Mouse (Mus musculus) limb, embryonic 10.5 days (tissue): ENCODE results near the gene Mat2a. TPM values are rescaled to one million over a fixed set of nuclear protein-coding genes. Genes with fewer than 3 reads are reported as not detected.

ENCODE experiments used
- polyA plus RNA-seq: library from polyadenylated mRNA; unstranded; fragments of >200 nt; fragmentation: Nextera tagmentation; extraction: Ambion mirVana; gene quantifications from 2 replicates; pipeline ENCODE4 v1.2.1, GENCODE M21; 2016

Gene Mat2a
- polyA plus RNA-seq, 1 experiment from 2014 or later, result 481 TPM

Other genes with a start within 250 kb of the Mat2a start
- 24.9 and 28.0 TPM in 2 replicates for gene Atoh8, start 204.0 kb downstream of the Mat2a start, polyA plus RNA-seq
- gene Sftpb, start 134.9 kb downstream of the Mat2a start, polyA plus RNA-seq, result not detected in 2 replicates
- gene Usp39, start 94.4 kb downstream of the Mat2a start, polyA plus RNA-seq, result 78.1 and 88.8 TPM in 2 replicates
- gene 0610030E20Rik, start 92.2 kb downstream of the Mat2a start, polyA plus RNA-seq, result 24.3 and 27.3 TPM in 2 replicates
- 9.9 and 10.3 TPM in 2 replicates for gene Tmem150a, start 84.1 kb downstream of the Mat2a start, polyA plus RNA-seq
- 109 TPM in 2 replicates for gene Rnf181, start 72.6 kb downstream of the Mat2a start, polyA plus RNA-seq
- 19.1 and 19.7 TPM in 2 replicates for gene Vamp5, start 59.1 kb downstream of the Mat2a start, polyA plus RNA-seq
- 67.5 and 81.7 TPM in 2 replicates for gene Vamp8, start 48.9 kb downstream of the Mat2a start, polyA plus RNA-seq
- 20.2 and 25.9 TPM in 2 replicates for gene Ggcx, start 25.2 kb downstream of the Mat2a start, polyA plus RNA-seq
- 0.15 TPM in 1 of 2 replicates, not detected in the other for gene Sh2d6, start 82.1 kb upstream of the Mat2a start, polyA plus RNA-seq
- gene Capg, start 104.8 kb upstream of the Mat2a start, polyA plus RNA-seq, result 20.8 and 23.3 TPM in 2 replicates
- 14.0 and 14.6 TPM in 2 replicates for gene Elmod3, start 158.9 kb upstream of the Mat2a start, polyA plus RNA-seq
- gene Retsat, start 158.9 kb upstream of the Mat2a start, polyA plus RNA-seq, result 9.9 and 10.1 TPM in 2 replicates
- 22.2 and 24.5 TPM in 2 replicates for gene Tgoln1, start 177.4 kb upstream of the Mat2a start, polyA plus RNA-seq